Mouse (Mus musculus): Measurements from ENCODE around the gene Igsf21.
A peak's percentile ranks its signal among the peaks of the same experiment; 100 is the strongest.

The Igsf21 gene

GRCm38 (mm10) chr4:140235361-140236153 lies 11.0 kb downstream of the Igsf21 start:
- no peak for DNase-seq

GRCm38 (mm10) chr4:140234412-140235205 lies 12.0 kb downstream of the Igsf21 start:
- DNase-seq = no peak

GRCm38 (mm10) chr4:140227837-140228236 lies 18.7 kb downstream of the Igsf21 start:
- DNase-seq = no peak

- no peak for DNase-seq
These were observed 21.4 kb downstream of the Igsf21 start for GRCm38 (mm10) chr4:140225204-140225603.

- DNase-seq = no peak
These were observed 22.1 kb downstream of the Igsf21 start for GRCm38 (mm10) chr4:140224451-140224850.

GRCm38 (mm10) chr4:140223067-140223466 lies 23.5 kb downstream of the Igsf21 start:
- DNase-seq = no peak

GRCm38 (mm10) chr4:140220326-140221093 lies 26.1 kb downstream of the Igsf21 start:
- DNase-seq = no peak

GRCm38 (mm10) chr4:140218853-140219852 lies 27.4 kb downstream of the Igsf21 start:
- DNase-seq = no peak

- no peak for DNase-seq
These were observed 28.2 kb downstream of the Igsf21 start for GRCm38 (mm10) chr4:140218384-140218783.

GRCm38 (mm10) chr4:140217934-140218333 lies 28.6 kb downstream of the Igsf21 start:
- DNase-seq = no peak

GRCm38 (mm10) chr4:140216096-140216495 lies 30.5 kb downstream of the Igsf21 start:
- peak; percentile 28 for DNase-seq

GRCm38 (mm10) chr4:140215205-140215604 lies 31.4 kb downstream of the Igsf21 start:
- no peak for DNase-seq

- DNase-seq = no peak
These were observed 32.2 kb downstream of the Igsf21 start for GRCm38 (mm10) chr4:140214406-140214805.

- DNase-seq = no peak
These were observed 36.3 kb downstream of the Igsf21 start for GRCm38 (mm10) chr4:140210129-140210890.

GRCm38 (mm10) chr4:140205811-140206231 lies 40.8 kb downstream of the Igsf21 start:
- DNase-seq = no peak

- no peak for DNase-seq
These were observed 41.8 kb downstream of the Igsf21 start for GRCm38 (mm10) chr4:140204775-140205174.

- DNase-seq = no peak
These were observed 42.8 kb downstream of the Igsf21 start for GRCm38 (mm10) chr4:140203696-140204272.

GRCm38 (mm10) chr4:140202196-140202595 lies 44.4 kb downstream of the Igsf21 start:
- no peak for DNase-seq

GRCm38 (mm10) chr4:140200296-140200695 lies 46.3 kb downstream of the Igsf21 start:
- peak; percentile 61 for DNase-seq

GRCm38 (mm10) chr4:140196717-140197116 lies 49.9 kb downstream of the Igsf21 start:
- DNase-seq = no peak
